Mouse (Mus musculus) limb, embryonic 12.5 days (tissue): ENCODE results near the gene Idh3b. TPM values are rescaled to one million over a fixed set of nuclear protein-coding genes. Genes with fewer than 3 reads are reported as not detected.

ENCODE experiments used
- ATAC-seq: fragments of 200-750 bp; cut with Nextera tagmentation; 2 replicates; pipeline ENCODE4 v1.8.0; 2017; ENCODE audit warnings: low read depth, moderate TSS enrichment; ENCODE audit not compliant: insufficient number of reproducible peaks, insufficient read depth, low FRiP score, low TSS enrichment
- H3K27ac ChIP-seq: fragments of 300-500 bp; sonication (generic); 2 replicates; pipeline ENCODE4 v1.5.1; 2016; ENCODE audit warnings: mild to moderate bottlenecking, moderate library complexity
- H3K27me3 ChIP-seq: fragments of 300-500 bp; sonication (generic); 2 replicates; pipeline ENCODE4 v1.6.1; 2016; ENCODE audit warnings: mild to moderate bottlenecking, moderate library complexity
- H3K36me3 ChIP-seq: fragments of 300-500 bp; sonication (generic); 2 replicates; pipeline ENCODE4 v1.6.1; 2016; ENCODE audit warnings: mild to moderate bottlenecking, moderate library complexity
- H3K4me1 ChIP-seq: fragments of 300-500 bp; sonication (generic); replicated peaks from 2 replicates; pipeline ENCODE4 v1.6.1; 2016
- H3K4me2 ChIP-seq: fragments of 300-500 bp; sonication (generic); 2 replicates; pipeline ENCODE4 v1.6.1; 2016; ENCODE audit warnings: mild to moderate bottlenecking, moderate library complexity
- H3K4me3 ChIP-seq: fragments of 300-500 bp; sonication (generic); replicated peaks from 2 replicates; pipeline ENCODE4 v1.5.1; 2016; ENCODE audit warnings: mild to moderate bottlenecking
- H3K9ac ChIP-seq: fragments of 300-500 bp; sonication (generic); replicated peaks from 2 replicates; pipeline ENCODE4 v1.6.1; 2016; ENCODE audit warnings: mild to moderate bottlenecking, moderate library complexity
- H3K9me3 ChIP-seq: fragments of 300-500 bp; sonication (generic); 2 replicates; pipeline ENCODE4 v1.6.1; 2016; ENCODE audit warnings: mild to moderate bottlenecking, moderate library complexity
- WGBS: fragments of 180-500 bp; shearing (Covaris S2); methylation state at CpG from one replicate; pipeline ENCODE4 v1.1.7; 2016; 5-methylcytosine and 5-hydroxymethylcytosine counted together
- polyA plus RNA-seq: library from polyadenylated mRNA; unstranded; fragments of >200 nt; fragmentation: Nextera tagmentation; extraction: Ambion mirVana; gene quantifications from 2 replicates; pipeline ENCODE4 v1.2.1, GENCODE M21; 2016

Idh3b gene
- polyA plus RNA-seq, 1 experiment from 2014 or later: 141 TPM

DNA sequence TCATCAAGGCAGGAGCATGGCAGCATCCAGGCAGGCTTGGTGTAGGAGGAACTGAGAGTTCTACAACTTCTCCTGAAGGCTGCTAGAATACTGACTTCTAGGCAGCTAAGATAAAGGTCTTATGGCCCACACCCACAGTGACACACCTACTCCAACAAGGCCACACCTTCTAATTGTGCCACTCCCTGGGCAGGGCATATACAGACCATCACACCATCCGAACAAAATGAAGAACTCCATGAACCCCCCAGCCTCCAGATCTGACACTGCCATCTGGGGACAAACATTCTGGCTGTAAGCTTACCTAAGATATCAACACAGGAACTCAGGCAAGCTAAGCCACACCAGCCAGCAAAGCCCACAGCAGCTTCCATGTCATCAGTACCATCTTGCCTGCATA, 18.8 kb downstream of the Idh3b start:
- Histone ChIP-seq H3K4me1 (no peaks in the 10 kb centered on the region), H3K9ac (no peak overlapping the region), H3K27me3 (no peaks in the 10 kb centered on the region), H3K27ac (no peak overlapping the region), H3K36me3 (no peaks in the 10 kb centered on the region), H3K4me2 (no peak overlapping the region), H3K9me3 (no peaks in the 10 kb centered on the region), H3K4me3 (no peak overlapping the region)
- 91% methylated on average over 1 of the region's 1 CpGs for WGBS
- no peak for ATAC-seq

DNA sequence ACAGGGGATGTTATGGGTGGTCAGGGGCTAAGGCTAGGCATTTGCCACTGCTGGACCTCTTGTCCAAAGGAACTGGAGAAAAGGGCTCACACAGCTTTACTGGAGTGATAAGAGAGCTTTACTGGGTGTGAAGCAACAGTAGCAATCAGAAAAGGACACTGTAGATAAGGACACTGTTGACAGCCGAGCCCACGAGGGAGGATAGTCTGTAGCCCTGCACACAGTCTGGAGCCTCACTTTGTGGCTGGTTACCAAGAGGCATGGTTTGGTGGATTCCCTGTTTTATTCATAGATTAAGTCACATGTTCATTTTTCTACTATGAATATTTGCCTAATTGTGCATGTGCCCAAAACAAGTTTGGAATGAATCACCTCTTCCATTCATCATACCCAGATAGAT, 21.9 kb downstream of the Idh3b start:
- no peaks in the 10 kb centered on the region for H3K27me3 ChIP-seq

DNA sequence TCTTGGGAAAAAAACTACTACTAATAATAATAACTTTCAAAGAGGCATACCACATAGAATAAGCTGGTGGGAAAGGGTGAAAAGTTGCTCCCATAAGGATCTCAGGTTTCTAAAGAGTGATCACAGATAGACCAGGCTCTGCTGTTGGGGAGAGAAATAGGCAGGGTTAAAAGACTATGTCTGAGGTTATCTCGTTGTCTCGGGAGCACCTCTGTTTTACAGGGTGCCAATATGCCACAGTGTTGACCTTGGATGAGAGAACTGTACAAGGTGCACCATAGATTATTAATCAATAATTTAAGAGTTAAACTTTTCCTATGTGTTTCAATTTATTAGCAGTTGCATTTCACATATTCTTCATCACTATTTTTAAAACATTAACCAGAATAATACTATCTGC, 22.4 kb downstream of the Idh3b start:
- Histone ChIP-seq H3K27me3 (no peaks in the 10 kb centered on the region), H3K4me2 (no peak overlapping the region), H3K9me3 (no peaks in the 10 kb centered on the region), H3K36me3 (no peaks in the 10 kb centered on the region), H3K4me3 (no peak overlapping the region), H3K9ac (no peak overlapping the region), H3K27ac (no peak overlapping the region), H3K4me1 (no peaks in the 10 kb centered on the region)
- WGBS: 71% methylated on average over 2 of the region's 2 CpGs
- ATAC-seq: no peak

More for the DNA sequence above, 21.9 kb downstream of the Idh3b start:
- H3K36me3 ChIP-seq: no peaks in the 10 kb centered on the region
- H3K4me2 ChIP-seq: no peak overlapping the region
- H3K27ac ChIP-seq: no peak overlapping the region
- H3K9ac ChIP-seq: no peak overlapping the region
- no peaks in the 10 kb centered on the region for H3K4me1 ChIP-seq
- no peak for ATAC-seq
- H3K9me3 ChIP-seq: no peaks in the 10 kb centered on the region
- no peak overlapping the region for H3K4me3 ChIP-seq
- 77% methylated on average over 2 of the region's 2 CpGs for WGBS

DNA sequence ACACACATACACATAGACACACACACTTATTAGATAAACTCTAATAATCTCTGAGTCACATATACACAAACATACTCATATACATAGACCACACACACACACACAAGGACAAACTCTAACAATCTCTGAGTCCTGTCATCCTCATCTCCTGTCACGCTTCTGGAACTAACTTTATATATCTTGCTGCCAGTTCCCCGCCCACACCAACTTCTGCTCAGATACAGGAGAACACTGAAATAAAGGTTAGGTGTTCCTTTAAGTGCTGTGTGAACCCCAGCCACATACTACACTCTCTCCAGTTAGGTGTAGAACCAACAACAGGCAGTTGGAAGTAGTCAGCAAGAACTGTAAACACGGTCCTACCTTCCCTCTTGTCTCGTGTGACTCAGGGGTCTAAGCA, 23.5 kb downstream of the Idh3b start:
- H3K9me3 ChIP-seq: no peaks in the 10 kb centered on the region
- no peaks in the 10 kb centered on the region for H3K4me1 ChIP-seq
- H3K36me3 ChIP-seq: no peaks in the 10 kb centered on the region
- H3K9ac ChIP-seq: no peak overlapping the region
- no peak overlapping the region for H3K27ac ChIP-seq
- ATAC-seq: no peak
- no peak overlapping the region for H3K4me3 ChIP-seq
- no peak overlapping the region for H3K4me2 ChIP-seq
- no peaks in the 10 kb centered on the region for H3K27me3 ChIP-seq
- WGBS: 85% methylated on average over 4 of the region's 4 CpGs

DNA sequence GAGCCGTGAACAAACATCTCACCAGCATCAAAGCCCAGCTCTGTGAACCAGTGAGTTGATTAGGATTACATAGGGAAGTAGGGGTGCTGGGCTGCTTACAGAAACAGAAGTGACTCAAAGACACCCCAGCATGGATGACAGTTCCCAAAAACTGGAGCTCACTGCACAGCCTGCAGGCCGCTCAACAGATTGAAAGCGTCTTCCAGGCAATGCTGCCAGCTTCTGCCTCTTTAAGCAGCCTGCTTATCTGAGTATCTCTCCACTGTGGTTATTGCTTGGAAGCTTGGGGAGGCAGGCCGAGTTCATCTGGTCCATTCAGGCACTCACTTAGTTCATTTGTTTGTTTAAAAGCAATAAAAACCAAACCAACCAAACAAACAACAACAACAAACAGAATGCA, 27.6 kb downstream of the Idh3b start:
- no peaks in the 10 kb centered on the region for H3K27me3 ChIP-seq
- ATAC-seq: no peak
- H3K9me3 ChIP-seq: no peaks in the 10 kb centered on the region
- no peak overlapping the region for H3K4me3 ChIP-seq
- H3K9ac ChIP-seq: no peak overlapping the region
- no peaks in the 10 kb centered on the region for H3K36me3 ChIP-seq
- 67% methylated on average over 4 of the region's 4 CpGs for WGBS
- no peak overlapping the region for H3K4me2 ChIP-seq
- H3K4me1 ChIP-seq: no peaks in the 10 kb centered on the region
- no peak overlapping the region for H3K27ac ChIP-seq

DNA sequence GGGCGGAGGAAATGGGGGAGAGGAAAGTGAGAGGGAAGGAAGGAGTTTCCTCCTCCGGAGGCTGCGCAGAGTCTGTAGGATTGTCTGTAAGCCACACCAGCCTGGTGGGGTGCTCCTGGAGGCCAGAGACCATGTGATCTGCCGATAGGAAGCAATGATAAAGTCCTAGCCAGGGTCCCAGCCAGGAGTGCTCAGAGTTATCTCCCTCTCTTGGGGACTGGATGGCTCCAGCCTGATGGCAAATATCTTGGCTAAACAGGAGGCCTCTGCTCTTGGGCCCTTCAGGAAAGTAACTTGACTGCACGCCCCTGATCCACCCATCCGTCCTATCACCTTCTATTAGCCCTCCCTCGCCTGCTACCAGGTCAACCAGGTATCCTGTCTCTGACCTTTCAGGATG, 36.1 kb downstream of the Idh3b start:
- H3K36me3 ChIP-seq: no peaks in the 10 kb centered on the region
- no peak overlapping the region for H3K4me3 ChIP-seq
- H3K4me1 ChIP-seq: no peaks in the 10 kb centered on the region
- no peak overlapping the region for H3K4me2 ChIP-seq
- 81% methylated on average over 7 of the region's 7 CpGs for WGBS
- no peak for ATAC-seq
- no peak overlapping the region for H3K27ac ChIP-seq
- no peaks in the 10 kb centered on the region for H3K27me3 ChIP-seq
- no peak overlapping the region for H3K9ac ChIP-seq
- no peaks in the 10 kb centered on the region for H3K9me3 ChIP-seq

DNA sequence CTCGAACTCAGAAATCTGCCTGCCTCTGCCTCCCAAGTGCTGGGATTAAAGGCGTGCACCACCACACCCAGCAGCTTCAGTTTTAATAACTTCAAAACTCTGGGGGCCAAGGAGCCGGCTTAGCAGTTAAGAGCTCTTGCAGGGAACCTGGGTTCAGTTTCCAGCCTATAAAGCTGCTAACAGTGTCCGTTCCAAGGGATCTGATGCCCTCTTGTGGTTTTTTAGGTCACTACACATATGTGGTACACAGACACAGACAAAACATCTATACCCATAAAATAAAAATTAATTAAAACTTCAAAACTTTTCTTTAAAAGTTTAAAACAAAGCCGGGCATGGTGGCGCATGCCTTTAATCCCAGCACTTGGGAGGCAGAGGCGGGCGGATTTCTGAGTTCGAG, 37.4 kb downstream of the Idh3b start:
- Histone ChIP-seq H3K4me2 (no peak overlapping the region), H3K4me1 (no peaks in the 10 kb centered on the region), H3K36me3 (no peaks in the 10 kb centered on the region), H3K9me3 (no peaks in the 10 kb centered on the region), H3K4me3 (no peak overlapping the region), H3K27ac (no peak overlapping the region), H3K27me3 (no peaks in the 10 kb centered on the region), H3K9ac (no peak overlapping the region)
- WGBS: 52% methylated on average over 9 of the region's 9 CpGs
- no peak for ATAC-seq

Other genes starting within 250 kb of the Idh3b start
- gene Tgm6, start 172.1 kb downstream of the Idh3b start, polyA plus RNA-seq: not detected in 2 replicates
- 691 and 736 TPM in 2 replicates for gene Snrpb, start 105.1 kb downstream of the Idh3b start, polyA plus RNA-seq
- gene Tmc2, start 89.4 kb downstream of the Idh3b start, polyA plus RNA-seq: not detected in 2 replicates
- gene Nop56, start 10.1 kb downstream of the Idh3b start, polyA plus RNA-seq: 391 and 407 TPM in 2 replicates
- gene Ebf4, start 10.6 kb upstream of the Idh3b start, polyA plus RNA-seq: 2.1 and 3.6 TPM in 2 replicates
- gene Cpxm1, start 113.0 kb upstream of the Idh3b start, polyA plus RNA-seq: 91.6 and 100 TPM in 2 replicates
- gene Gm28372, start 120.7 kb upstream of the Idh3b start, polyA plus RNA-seq: 0.11 and 0.18 TPM in 2 replicates
- gene 1700020A23Rik, start 120.7 kb upstream of the Idh3b start, polyA plus RNA-seq: not detected in 2 replicates
- gene Tmem239, start 121.9 kb upstream of the Idh3b start, polyA plus RNA-seq: not detected in 2 replicates
- 121 and 133 TPM in 2 replicates for gene Vps16, start 139.8 kb upstream of the Idh3b start, polyA plus RNA-seq
- 13.4 and 14.6 TPM in 2 replicates for gene Pced1a, start 140.2 kb upstream of the Idh3b start, polyA plus RNA-seq
- gene Ptpra, start 165.7 kb upstream of the Idh3b start, polyA plus RNA-seq: 108 and 115 TPM in 2 replicates